Mouse (Mus musculus) forebrain, postnatal 0 days (tissue): ENCODE data around the gene Fam155a. TPM values are rescaled to one million over a fixed set of nuclear protein-coding genes. Genes with fewer than 3 reads are reported as not detected.
A peak's percentile ranks its signal among the peaks of the same experiment; 100 is the strongest.

Source experiments
- ATAC-seq: fragments of 200-750 bp; cut with Nextera tagmentation; 2 replicates; pipeline ENCODE4 v1.8.0; 2017; ENCODE audit warnings: mild to moderate bottlenecking, moderate library complexity
- DNase-seq: peaks from one replicate; pipeline ENCODE4 v3.0.0-alpha.2; 2015
- H3K27ac ChIP-seq: fragments of 300-500 bp; sonication (generic); 2 replicates; pipeline ENCODE4 v1.5.1; 2014; ENCODE audit warnings: low read depth, mild to moderate bottlenecking, antibody characterized with exemption, low read length, moderate library complexity, mixed read lengths
- H3K27me3 ChIP-seq: fragments of 300-500 bp; sonication (generic); 2 replicates; pipeline ENCODE4 v1.6.1; 2014; ENCODE audit warnings: mild to moderate bottlenecking, low read length, mixed read lengths; ENCODE audit not compliant: insufficient read depth
- H3K36me3 ChIP-seq: fragments of 300-500 bp; sonication (generic); 2 replicates; pipeline ENCODE4 v1.6.1; 2014; ENCODE audit warnings: mild to moderate bottlenecking, moderate library complexity; ENCODE audit not compliant: insufficient read depth
- H3K4me1 ChIP-seq: fragments of 300-500 bp; sonication (generic); 2 replicates; pipeline ENCODE4 v1.6.1; 2014; ENCODE audit warnings: antibody characterized with exemption; ENCODE audit not compliant: insufficient read depth
- H3K4me2 ChIP-seq: fragments of 300-500 bp; sonication (generic); 2 replicates; pipeline ENCODE4 v1.6.1; 2014; ENCODE audit warnings: low read depth, mild to moderate bottlenecking, moderate library complexity
- H3K4me3 ChIP-seq: fragments of 300-500 bp; sonication (generic); 2 replicates; pipeline ENCODE4 v1.5.1; 2014; ENCODE audit warnings: low read depth, low read length, mixed read lengths
- H3K9ac ChIP-seq: fragments of 300-500 bp; sonication (generic); 2 replicates; pipeline ENCODE4 v1.6.1; 2014; ENCODE audit warnings: mild to moderate bottlenecking
- H3K9me3 ChIP-seq: fragments of 300-500 bp; sonication (generic); 2 replicates; pipeline ENCODE4 v1.6.1; 2016; ENCODE audit warnings: low read length
- CTCF ChIP-seq: sonication (generic); IDR thresholded peaks from 2 replicates; pipeline ENCODE4 v1.5.1; 2016; ENCODE audit warnings: antibody characterized with exemption, control low read depth, low read depth
- whole genome bisulfite sequencing: fragments of 180-500 bp; shearing (Covaris S2); extraction: QIAGEN DNeasy Blood & Tissue Kit; methylation state at CpG from one replicate; pipeline ENCODE4 v1.1.7; 2014; 5-methylcytosine and 5-hydroxymethylcytosine counted together
- polyA plus RNA-seq: library from polyadenylated mRNA; unstranded; fragments of >200 nt; fragmentation: Nextera tagmentation; extraction: Ambion mirVana; gene quantifications from 2 replicates; pipeline ENCODE4 v1.2.1, GENCODE M21; 2015
- total RNA-seq: library from RNA; depleted of rRNA; stranded (reverse); fragments of >200 nt; gene quantifications from 2 replicates; pipeline ENCODE4 v1.2.3, GENCODE M21; 2014

Gene Fam155a
- total and polyA plus RNA-seq, 2 experiments from 2014 or later: 29.0 to 105 TPM

GRCm38 (mm10) chr8:9458614-9459013 lies 312.3 kb downstream of the Fam155a start:
- Histone ChIP-seq H3K9me3 (no peaks in the 10 kb centered on the region), H3K36me3 (no peaks in the 10 kb centered on the region), H3K9ac (no peak overlapping the region), H3K27me3 (no peaks in the 10 kb centered on the region), H3K4me2 (no peak overlapping the region), H3K4me1 (no peaks in the 10 kb centered on the region), H3K4me3 (no peak overlapping the region), H3K27ac (no peak overlapping the region)
- ATAC-seq (no peak), DNase-seq (no peak)
- TF ChIP-seq CTCF: no peak
- 78% methylated on average over 11 of the region's 11 CpGs for WGBS

GRCm38 (mm10) chr8:9455138-9455537 lies 315.8 kb downstream of the Fam155a start:
- Histone ChIP-seq H3K4me2 (no peak overlapping the region), H3K4me3 (no peak overlapping the region), H3K4me1 (no peaks in the 10 kb centered on the region), H3K9ac (no peak overlapping the region), H3K27ac (no peak overlapping the region), H3K9me3 (no peaks in the 10 kb centered on the region), H3K27me3 (no peaks in the 10 kb centered on the region), H3K36me3 (no peaks in the 10 kb centered on the region)
- 79% methylated on average over 4 of the region's 4 CpGs for WGBS
- TF ChIP-seq CTCF: no peak
- DNase-seq (no peak), ATAC-seq (no peak)

GRCm38 (mm10) chr8:9453742-9454141 lies 317.2 kb downstream of the Fam155a start:
- H3K4me2 ChIP-seq: no peak overlapping the region
- H3K4me3 ChIP-seq: no peak overlapping the region
- H3K9ac ChIP-seq: no peak overlapping the region
- TF ChIP-seq CTCF: no peak
- no peaks in the 10 kb centered on the region for H3K9me3 ChIP-seq
- no peak overlapping the region for H3K27ac ChIP-seq
- no peaks in the 10 kb centered on the region for H3K27me3 ChIP-seq
- WGBS: 90% methylated on average over 5 of the region's 5 CpGs
- DNase-seq: no peak
- H3K4me1 ChIP-seq: no peaks in the 10 kb centered on the region
- no peaks in the 10 kb centered on the region for H3K36me3 ChIP-seq
- ATAC-seq: no peak

GRCm38 (mm10) chr8:9451543-9451942 lies 319.4 kb downstream of the Fam155a start:
- Histone ChIP-seq H3K4me2 (no peak overlapping the region), H3K27me3 (no peaks in the 10 kb centered on the region), H3K4me3 (no peak overlapping the region), H3K9me3 (no peaks in the 10 kb centered on the region), H3K36me3 (no peaks in the 10 kb centered on the region), H3K4me1 (no peaks in the 10 kb centered on the region), H3K9ac (no peak overlapping the region), H3K27ac (no peak overlapping the region)
- TF ChIP-seq CTCF: peak; percentile 53
- no peak for ATAC-seq
- WGBS: 75% methylated on average over 4 of the region's 4 CpGs
- DNase-seq: no peak

- H3K4me1 ChIP-seq: no peaks in the 10 kb centered on the region
- H3K9ac ChIP-seq: no peak overlapping the region
- DNase-seq (no peak), ATAC-seq (no peak)
- no peak overlapping the region for H3K4me3 ChIP-seq
- H3K9me3 ChIP-seq: no peaks in the 10 kb centered on the region
- no peak for TF ChIP-seq CTCF
- no peak overlapping the region for H3K27ac ChIP-seq
- H3K36me3 ChIP-seq: no peaks in the 10 kb centered on the region
- 61% methylated on average over 7 of the region's 7 CpGs for WGBS
- no peak overlapping the region for H3K4me2 ChIP-seq
- no peaks in the 10 kb centered on the region for H3K27me3 ChIP-seq
These were observed 322.3 kb downstream of the Fam155a start for GRCm38 (mm10) chr8:9448613-9449012.

- H3K4me1 ChIP-seq: no peaks in the 10 kb centered on the region
- H3K4me3 ChIP-seq: no peak overlapping the region
- 91% methylated on average over 4 of the region's 4 CpGs for WGBS
- no peak overlapping the region for H3K9ac ChIP-seq
- no peak overlapping the region for H3K27ac ChIP-seq
- no peaks in the 10 kb centered on the region for H3K9me3 ChIP-seq
- H3K4me2 ChIP-seq: no peak overlapping the region
- H3K27me3 ChIP-seq: no peaks in the 10 kb centered on the region
- no peak for TF ChIP-seq CTCF
- DNase-seq (no peak), ATAC-seq (no peak)
- H3K36me3 ChIP-seq: no peaks in the 10 kb centered on the region
These were observed 333.1 kb downstream of the Fam155a start for GRCm38 (mm10) chr8:9437822-9438221.

- Histone ChIP-seq H3K27me3 (no peaks in the 10 kb centered on the region), H3K27ac (no peak overlapping the region), H3K36me3 (no peaks in the 10 kb centered on the region), H3K9me3 (no peaks in the 10 kb centered on the region), H3K4me3 (no peak overlapping the region), H3K4me1 (no peaks in the 10 kb centered on the region), H3K9ac (no peak overlapping the region), H3K4me2 (no peak overlapping the region)
- ATAC-seq (no peak), DNase-seq (no peak)
- TF ChIP-seq CTCF: no peak
- 35% methylated on average over 10 of the region's 10 CpGs for WGBS
These were observed 335.5 kb downstream of the Fam155a start for GRCm38 (mm10) chr8:9435501-9435900.
